ENCODE assay signal across 17 mouse cellular contexts in the genomic region with DNA sequence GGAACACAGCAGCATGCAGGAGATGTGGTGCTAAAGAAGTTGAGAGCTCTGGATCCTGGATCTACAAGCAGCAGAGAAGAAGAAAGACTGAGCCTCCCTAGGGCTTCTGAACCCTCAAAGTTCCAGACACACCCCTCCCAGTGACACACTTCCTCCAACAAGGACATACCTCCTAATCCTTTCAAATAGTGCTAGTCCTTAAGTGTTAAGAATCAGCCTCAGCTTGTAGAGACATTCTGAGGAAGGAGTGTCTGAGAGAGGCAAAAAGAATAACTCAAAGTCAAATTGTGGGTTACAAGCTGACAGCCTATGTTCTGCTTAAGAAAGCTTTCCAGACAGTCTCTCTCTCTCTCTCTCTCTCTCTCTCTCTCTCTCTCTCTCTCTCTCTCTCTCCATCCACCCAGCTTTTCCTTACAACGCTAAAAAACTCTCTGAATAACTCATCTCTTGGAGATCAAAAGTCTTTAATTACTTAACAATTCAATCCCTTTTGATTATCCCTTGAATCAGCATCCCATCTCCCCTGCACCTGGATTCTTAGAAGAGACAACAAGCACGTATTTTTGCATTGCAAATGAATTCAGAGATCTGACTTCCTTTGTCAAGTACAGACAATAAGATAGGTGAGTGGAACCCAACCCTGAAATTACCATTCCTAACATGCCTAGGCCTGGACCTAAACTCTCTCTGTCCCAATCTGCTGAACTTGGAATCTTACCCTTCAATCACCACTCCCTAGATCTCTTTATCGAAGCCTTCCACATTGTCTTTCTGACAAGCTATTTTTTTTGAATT.
"Had no signal": no experiment of that assay in that cellular context is flagged by ENCODE, and none has a peak within 500 bp of the region (broad histone marks: within the 10 kb centered on the region; RNA-seq: fewer than 3 reads in every experiment).

No protein-coding gene starts in this region.

- ATAC-seq: lung, postnatal 0 days; midbrain, embryonic 13.5 days; midbrain, embryonic 15.5 days had no signal

- H3K27ac ChIP-seq: lung, embryonic 15.5 days; macrophage; midbrain, embryonic 13.5 days; midbrain, embryonic 15.5 days; neural tube, embryonic 12.5 days; stomach, embryonic 15.5 days; stomach, postnatal 0 days had no signal

- H3K9me3 ChIP-seq: lung, embryonic 15.5 days; midbrain, embryonic 13.5 days; midbrain, embryonic 15.5 days; neural tube, embryonic 12.5 days; stomach, embryonic 15.5 days had no signal

- DNase-seq: lung, adult 2 months; lung, postnatal 14 days; lung, postnatal 36 days; right cerebral cortex, postnatal 14 days; thymus, adult 2 months; thymus, postnatal 25 days; thymus, postnatal 4 days had no signal

- H3K36me3 ChIP-seq: lung, embryonic 15.5 days; midbrain, embryonic 13.5 days; midbrain, embryonic 15.5 days; neural tube, embryonic 12.5 days; stomach, embryonic 15.5 days had no signal

- H3K4me3 ChIP-seq: lung, embryonic 15.5 days; megakaryocyte, embryonic 14.5 days; midbrain, embryonic 13.5 days; midbrain, embryonic 15.5 days; neural tube, embryonic 12.5 days; stomach, embryonic 15.5 days had no signal

- H3K9ac ChIP-seq: lung, embryonic 15.5 days; midbrain, embryonic 13.5 days; midbrain, embryonic 15.5 days; neural tube, embryonic 12.5 days; stomach, embryonic 15.5 days had no signal

- H3K27me3 ChIP-seq: lung, embryonic 15.5 days; megakaryocyte, embryonic 14.5 days; midbrain, embryonic 13.5 days; midbrain, embryonic 15.5 days; neural tube, embryonic 12.5 days; stomach, embryonic 15.5 days had no signal

- H3K4me1 ChIP-seq: lung, embryonic 15.5 days; megakaryocyte, embryonic 14.5 days; midbrain, embryonic 13.5 days; midbrain, embryonic 15.5 days; neural tube, embryonic 12.5 days; stomach, embryonic 15.5 days had no signal

- H3K4me2 ChIP-seq: lung, embryonic 15.5 days; midbrain, embryonic 11.5 days; midbrain, embryonic 13.5 days; midbrain, embryonic 15.5 days; neural tube, embryonic 12.5 days; stomach, embryonic 15.5 days had no signal
